Mouse (Mus musculus): ENCODE results near the gene Ttll1. TPM values are rescaled to one million over a fixed set of nuclear protein-coding genes. Genes with fewer than 3 reads are reported as not detected.

Ttll1 gene
- polyA plus RNA-seq, 1 experiment from 2014 or later = 37.0 TPM

DNA sequence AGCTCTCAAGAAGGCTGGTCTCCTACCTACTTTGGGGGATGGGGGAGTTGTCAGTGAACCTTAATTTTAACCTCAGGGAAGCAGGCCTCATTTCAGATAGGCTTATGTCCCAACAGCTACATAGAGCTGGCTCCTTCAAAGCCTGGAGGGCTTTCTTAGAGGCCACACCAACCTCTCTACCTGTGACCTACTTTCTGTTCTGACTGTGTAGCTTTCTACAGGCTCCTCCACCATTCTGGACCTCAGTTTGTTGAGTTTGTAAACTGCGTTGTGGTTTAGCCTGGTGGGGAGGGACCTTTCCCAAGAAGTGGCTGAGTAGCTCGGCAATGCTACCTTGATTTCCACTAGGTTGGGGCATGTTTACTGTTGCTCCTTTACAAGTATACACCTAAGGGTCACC lies 17.1 kb upstream of the Ttll1 start:
- Histone ChIP-seq H3K4me1 (replicated peaks; ENCODE audit: control insufficient read depth, insufficient read depth, low read length) (peaks cover 9% of the 10 kb centered on the region; the same call in 1 of the 2 replicates), H3K27me3 (ENCODE audit: control insufficient read depth, insufficient read depth, low read length) (peaks cover 27% of the 10 kb centered on the region), H3K4me2 (replicated peaks; ENCODE audit: low read depth, low read length) (no peak overlapping the region), H3K9me3 (ENCODE audit: control insufficient read depth, low read length) (no peaks in the 10 kb centered on the region), H3K36me3 (ENCODE audit: control insufficient read depth, insufficient read depth, low read length) (no peaks in the 10 kb centered on the region), H3K9ac (ENCODE audit: low read depth, low read length) (no peak overlapping the region), H3K27ac (ENCODE audit: low read depth, low read length) (no peak overlapping the region), H3K4me3 (ENCODE audit: low read depth, low read length) (no peak overlapping the region)
- WGBS = 56% methylated on average over 2 of the region's 2 CpGs
- DNase-seq (ENCODE audit: low spot score) = no peak
- ATAC-seq (ENCODE audit: low FRiP score) = no peak

DNA sequence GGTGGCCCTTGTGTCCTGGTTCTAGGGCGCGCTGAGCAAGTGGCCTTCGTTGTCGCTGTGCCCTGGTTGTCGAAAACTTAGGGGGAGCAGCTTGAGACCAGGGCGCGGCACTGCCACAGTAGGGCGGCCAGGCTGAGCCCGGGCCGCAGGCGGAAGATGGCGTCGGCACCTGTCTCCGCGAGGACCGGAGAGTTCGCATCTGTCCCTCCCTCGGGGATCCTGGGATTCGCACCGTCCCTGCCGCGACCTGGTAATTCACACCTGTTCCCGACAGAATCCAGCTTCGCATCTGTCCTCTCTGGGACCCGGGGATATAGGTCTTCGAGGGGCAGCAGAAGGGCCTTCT lies 16.4 kb upstream of the Ttll1 start:
- Histone ChIP-seq H3K9ac (ENCODE audit: low read depth, low read length) (peak overlapping the region; percentile 52; the same call in 1 of the 2 replicates), H3K4me1 (replicated peaks; ENCODE audit: control insufficient read depth, insufficient read depth, low read length) (peaks cover 9% of the 10 kb centered on the region; the same call in 1 of the 2 replicates), H3K27me3 (ENCODE audit: control insufficient read depth, insufficient read depth, low read length) (peaks cover 27% of the 10 kb centered on the region), H3K36me3 (ENCODE audit: control insufficient read depth, insufficient read depth, low read length) (no peaks in the 10 kb centered on the region), H3K9me3 (ENCODE audit: control insufficient read depth, low read length) (no peaks in the 10 kb centered on the region), H3K4me2 (replicated peaks; ENCODE audit: low read depth, low read length) (peak overlapping the region; percentile 95), H3K4me3 (ENCODE audit: low read depth, low read length) (peak overlapping the region; percentile 49), H3K27ac (ENCODE audit: low read depth, low read length) (no peak overlapping the region)
- WGBS = under 1% methylated on average over 26 of the region's 26 CpGs
- no peak for DNase-seq (ENCODE audit: low spot score)
- ATAC-seq (ENCODE audit: low FRiP score) = peak; percentile 47; the same call in 1 of the 2 replicates

- H3K36me3 ChIP-seq (ENCODE audit: control insufficient read depth, insufficient read depth, low read length) = no peaks in the 10 kb centered on the region
- H3K4me3 ChIP-seq (ENCODE audit: low read depth, low read length) = peak within 1 kb of the TSS; percentile 49
- peak within 1 kb of the TSS; percentile 95 for H3K4me2 ChIP-seq (replicated peaks; ENCODE audit: low read depth, low read length)
- peaks cover 9% of the 10 kb centered on the region; the same call in 1 of the 2 replicates for H3K4me1 ChIP-seq (replicated peaks; ENCODE audit: control insufficient read depth, insufficient read depth, low read length)
- H3K9me3 ChIP-seq (ENCODE audit: control insufficient read depth, low read length) = no peaks in the 10 kb centered on the region
- DNase-seq (ENCODE audit: low spot score) (peak; percentile 76), ATAC-seq (ENCODE audit: low FRiP score) (peak; percentile 54)
- no peak within 1 kb of the TSS for H3K27ac ChIP-seq (ENCODE audit: low read depth, low read length)
- peak within 1 kb of the TSS; percentile 52; the same call in 1 of the 2 replicates for H3K9ac ChIP-seq (ENCODE audit: low read depth, low read length)
- under 1% methylated on average over 45 of the region's 45 CpGs for WGBS
- peaks cover 27% of the 10 kb centered on the region for H3K27me3 ChIP-seq (ENCODE audit: control insufficient read depth, insufficient read depth, low read length)
Measured at GRCm38 (mm10) chr15:83526424-83527091, 15.9 kb upstream of the Ttll1 start, which contains the start of gene Bik. TSS of gene Bik (plus strand) at chr15:83526862.

DNA sequence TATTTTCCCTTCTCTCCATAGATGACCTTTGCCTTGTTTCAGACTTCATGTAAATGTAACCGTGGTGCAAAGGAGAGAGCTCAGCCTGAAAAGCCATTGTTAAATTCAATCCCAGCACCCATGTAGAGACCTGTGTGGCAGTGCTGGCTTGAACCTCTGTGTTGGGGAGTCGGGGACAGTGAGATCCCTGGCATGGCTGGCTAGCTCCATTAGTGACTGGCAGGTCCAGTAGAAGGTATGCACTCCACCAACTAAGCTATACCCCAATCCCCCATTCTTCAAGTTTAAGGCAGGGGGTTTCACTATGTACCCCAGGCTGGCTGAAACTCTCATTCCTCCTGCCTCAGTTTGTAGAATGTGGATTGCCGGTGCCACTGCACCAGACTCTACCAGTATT lies 13.6 kb upstream of the Ttll1 start:
- no peak for DNase-seq (ENCODE audit: low spot score)
- 75% methylated on average over 3 of the region's 3 CpGs for WGBS

DNA sequence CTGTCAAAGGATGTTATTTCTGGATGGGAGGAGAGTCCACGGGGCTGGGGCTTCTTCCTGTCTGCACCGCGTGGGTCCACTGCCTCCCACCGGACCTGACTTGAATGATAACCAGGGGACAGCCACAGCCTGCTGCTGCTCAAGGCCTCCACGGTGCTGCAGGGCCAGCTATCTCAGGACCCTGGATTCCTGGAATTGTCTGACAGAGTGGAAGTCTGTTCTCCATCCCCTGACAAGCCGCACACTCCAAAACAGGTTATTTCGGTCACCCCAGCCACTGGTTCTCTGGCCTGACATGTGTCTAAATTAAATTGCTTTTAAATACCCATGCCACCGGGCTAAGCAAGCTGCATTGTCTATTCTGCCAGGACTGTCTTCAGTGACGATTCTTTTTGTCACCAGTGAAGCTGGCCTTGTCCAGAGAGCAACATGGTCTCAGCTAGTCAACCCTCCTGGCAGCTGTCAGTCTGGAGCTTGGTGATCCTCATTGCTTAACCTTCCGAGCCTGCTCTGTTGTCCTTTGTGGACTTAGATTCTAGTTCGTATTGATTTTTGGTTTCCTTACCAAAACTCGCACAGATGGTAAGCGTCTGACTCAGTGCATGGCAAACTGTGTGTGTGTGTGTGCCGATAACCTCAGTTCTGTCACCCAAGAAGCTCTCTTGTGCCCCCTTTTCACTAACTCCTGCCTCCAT lies 13.1 kb upstream of the Ttll1 start:
- 0 out of 2 replicates have a peak overlapping the region, but pooled peaks have one; percentile 42 for H3K27ac ChIP-seq (ENCODE audit: low read depth, low read length)
- H3K36me3 ChIP-seq (ENCODE audit: control insufficient read depth, insufficient read depth, low read length) = no peaks in the 10 kb centered on the region
- H3K4me1 ChIP-seq (replicated peaks; ENCODE audit: control insufficient read depth, insufficient read depth, low read length) = peaks cover 9% of the 10 kb centered on the region; the same call in 1 of the 2 replicates
- WGBS = 48% methylated on average over 14 of the region's 14 CpGs
- H3K27me3 ChIP-seq (ENCODE audit: control insufficient read depth, insufficient read depth, low read length) = peaks cover 27% of the 10 kb centered on the region
- 0 out of 2 replicates have a peak overlapping the region, but pooled peaks have one; percentile 23 for H3K9ac ChIP-seq (ENCODE audit: low read depth, low read length)
- no peak for ATAC-seq (ENCODE audit: low FRiP score)
- H3K4me3 ChIP-seq (ENCODE audit: low read depth, low read length) = no peak overlapping the region
- peak; percentile 27 for DNase-seq (ENCODE audit: low spot score)
- no peaks in the 10 kb centered on the region for H3K9me3 ChIP-seq (ENCODE audit: control insufficient read depth, low read length)
- H3K4me2 ChIP-seq (replicated peaks; ENCODE audit: low read depth, low read length) = no peak overlapping the region; the same call in 1 of the 2 replicates

More for the DNA sequence above, 13.6 kb upstream of the Ttll1 start:
- Histone ChIP-seq H3K9me3 (ENCODE audit: control insufficient read depth, low read length) (no peaks in the 10 kb centered on the region), H3K27me3 (ENCODE audit: control insufficient read depth, insufficient read depth, low read length) (peaks cover 27% of the 10 kb centered on the region), H3K4me2 (replicated peaks; ENCODE audit: low read depth, low read length) (no peak overlapping the region), H3K4me1 (replicated peaks; ENCODE audit: control insufficient read depth, insufficient read depth, low read length) (peaks cover 9% of the 10 kb centered on the region; the same call in 1 of the 2 replicates), H3K9ac (ENCODE audit: low read depth, low read length) (no peak overlapping the region), H3K27ac (ENCODE audit: low read depth, low read length) (no peak overlapping the region), H3K4me3 (ENCODE audit: low read depth, low read length) (no peak overlapping the region), H3K36me3 (ENCODE audit: control insufficient read depth, insufficient read depth, low read length) (no peaks in the 10 kb centered on the region)
- ATAC-seq (ENCODE audit: low FRiP score) = no peak

GRCm38 (mm10) chr15:83523196-83523595 lies 12.5 kb upstream of the Ttll1 start:
- H3K9me3 ChIP-seq (ENCODE audit: control insufficient read depth, low read length) = no peaks in the 10 kb centered on the region
- 20% methylated on average over 7 of the region's 7 CpGs for WGBS
- no peak overlapping the region for H3K4me3 ChIP-seq (ENCODE audit: low read depth, low read length)
- 0 out of 2 replicates have a peak overlapping the region, but pooled peaks have one; percentile 42 for H3K27ac ChIP-seq (ENCODE audit: low read depth, low read length)
- ATAC-seq (ENCODE audit: low FRiP score) (no peak), DNase-seq (ENCODE audit: low spot score) (peak; percentile 31)
- H3K36me3 ChIP-seq (ENCODE audit: control insufficient read depth, insufficient read depth, low read length) = no peaks in the 10 kb centered on the region
- H3K27me3 ChIP-seq (ENCODE audit: control insufficient read depth, insufficient read depth, low read length) = peaks cover 26% of the 10 kb centered on the region
- H3K9ac ChIP-seq (ENCODE audit: low read depth, low read length) = 0 out of 2 replicates have a peak overlapping the region, but pooled peaks have one; percentile 23
- peaks cover 9% of the 10 kb centered on the region; the same call in 1 of the 2 replicates for H3K4me1 ChIP-seq (replicated peaks; ENCODE audit: control insufficient read depth, insufficient read depth, low read length)
- H3K4me2 ChIP-seq (replicated peaks; ENCODE audit: low read depth, low read length) = no peak overlapping the region; the same call in 1 of the 2 replicates

- Histone ChIP-seq H3K4me3 (ENCODE audit: low read depth, low read length) (no peak overlapping the region), H3K27ac (ENCODE audit: low read depth, low read length) (no peak overlapping the region), H3K4me1 (replicated peaks; ENCODE audit: control insufficient read depth, insufficient read depth, low read length) (peaks cover 9% of the 10 kb centered on the region; the same call in 1 of the 2 replicates), H3K36me3 (ENCODE audit: control insufficient read depth, insufficient read depth, low read length) (no peaks in the 10 kb centered on the region), H3K27me3 (ENCODE audit: control insufficient read depth, insufficient read depth, low read length) (peaks cover 6% of the 10 kb centered on the region; the same call in 1 of the 2 replicates), H3K9me3 (ENCODE audit: control insufficient read depth, low read length) (no peaks in the 10 kb centered on the region), H3K4me2 (replicated peaks; ENCODE audit: low read depth, low read length) (no peak overlapping the region), H3K9ac (ENCODE audit: low read depth, low read length) (no peak overlapping the region)
- no peak for DNase-seq (ENCODE audit: low spot score)
- no peak for ATAC-seq (ENCODE audit: low FRiP score)
- 84% methylated on average over 6 of the region's 6 CpGs for WGBS
Measured at GRCm38 (mm10) chr15:83520861-83521382, 10.2 kb upstream of the Ttll1 start.

- H3K27ac ChIP-seq (ENCODE audit: low read depth, low read length) = no peak overlapping the region
- no peak overlapping the region for H3K4me2 ChIP-seq (replicated peaks; ENCODE audit: low read depth, low read length)
- no peaks in the 10 kb centered on the region for H3K9me3 ChIP-seq (ENCODE audit: control insufficient read depth, low read length)
- DNase-seq (ENCODE audit: low spot score) (peak; percentile 87), ATAC-seq (ENCODE audit: low FRiP score) (peak; percentile 25; the same call in 1 of the 2 replicates)
- no peak overlapping the region for H3K4me3 ChIP-seq (ENCODE audit: low read depth, low read length)
- H3K4me1 ChIP-seq (replicated peaks; ENCODE audit: control insufficient read depth, insufficient read depth, low read length) = peaks cover 4% of the 10 kb centered on the region; the same call in 1 of the 2 replicates
- no peaks in the 10 kb centered on the region for H3K27me3 ChIP-seq (ENCODE audit: control insufficient read depth, insufficient read depth, low read length)
- H3K36me3 ChIP-seq (ENCODE audit: control insufficient read depth, insufficient read depth, low read length) = no peaks in the 10 kb centered on the region
- no peak overlapping the region for H3K9ac ChIP-seq (ENCODE audit: low read depth, low read length)
- 42% methylated on average over 20 of the region's 20 CpGs for WGBS
Measured at GRCm38 (mm10) chr15:83518215-83519048, 7.7 kb upstream of the Ttll1 start.
